Mouse (Mus musculus) 3T3-L1 (cell line): Measurements from ENCODE around the gene Taf9b.
"Not testable (repeated sequence)": the region's sequence is repeated elsewhere in the genome, so short reads cannot be mapped to it uniquely, and the experiment has no call there.

Experiments
- DNase-seq: peaks from one replicate; pipeline ENCODE4 v3.0.0-alpha.2; 2015; ENCODE audit warnings: low read depth, low spot score

Taf9b gene

DNA sequence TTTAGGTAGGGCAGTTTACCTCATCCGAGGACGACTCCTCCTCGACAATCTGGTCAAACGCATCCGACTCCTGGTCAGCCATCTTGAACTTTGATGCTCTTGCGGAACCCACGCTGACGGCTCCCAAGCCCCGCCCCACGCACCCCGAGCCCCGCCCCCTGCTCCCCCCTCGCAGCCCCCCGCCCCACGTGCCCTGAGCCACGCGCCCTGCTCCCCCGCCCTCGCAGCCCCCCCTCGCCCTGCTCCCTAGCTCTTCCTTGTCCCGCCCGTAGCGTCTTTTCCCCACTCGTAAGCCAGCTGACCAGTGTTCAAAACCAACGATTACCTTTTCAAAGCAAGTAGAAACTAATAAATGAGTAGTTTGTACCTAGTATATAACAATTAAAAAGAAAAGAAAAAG lies at the start of gene Taf9b:
Gene Taf9b (minus strand): TSS at position 101 of the 400 bp plus-strand sequence.
- DNase-seq = no peak

DNA sequence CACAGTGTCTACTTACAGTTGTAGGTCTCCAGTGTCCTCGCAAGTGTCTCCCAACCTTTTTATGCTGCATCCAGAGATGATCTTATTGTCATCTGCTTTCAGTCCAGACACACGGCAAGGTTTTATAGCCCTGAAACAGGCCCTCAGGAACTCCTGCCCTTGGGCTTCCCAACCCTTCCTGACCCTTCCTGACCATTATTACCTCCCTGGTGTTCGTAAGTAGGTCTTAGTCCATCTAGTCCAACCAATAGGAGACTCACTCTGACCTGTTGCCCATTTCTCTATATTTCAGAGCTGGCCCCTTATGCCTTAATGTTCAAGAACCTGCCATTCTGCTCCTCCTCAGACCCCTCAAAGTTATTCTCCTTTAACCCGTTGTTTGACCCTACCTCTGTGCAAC lies 34.3 kb upstream of the Taf9b start, which contains the start of gene Fnd3c2:
Gene Fnd3c2 (minus strand): TSS at position 101 of the 400 bp plus-strand sequence.
- DNase-seq = no peak

DNA sequence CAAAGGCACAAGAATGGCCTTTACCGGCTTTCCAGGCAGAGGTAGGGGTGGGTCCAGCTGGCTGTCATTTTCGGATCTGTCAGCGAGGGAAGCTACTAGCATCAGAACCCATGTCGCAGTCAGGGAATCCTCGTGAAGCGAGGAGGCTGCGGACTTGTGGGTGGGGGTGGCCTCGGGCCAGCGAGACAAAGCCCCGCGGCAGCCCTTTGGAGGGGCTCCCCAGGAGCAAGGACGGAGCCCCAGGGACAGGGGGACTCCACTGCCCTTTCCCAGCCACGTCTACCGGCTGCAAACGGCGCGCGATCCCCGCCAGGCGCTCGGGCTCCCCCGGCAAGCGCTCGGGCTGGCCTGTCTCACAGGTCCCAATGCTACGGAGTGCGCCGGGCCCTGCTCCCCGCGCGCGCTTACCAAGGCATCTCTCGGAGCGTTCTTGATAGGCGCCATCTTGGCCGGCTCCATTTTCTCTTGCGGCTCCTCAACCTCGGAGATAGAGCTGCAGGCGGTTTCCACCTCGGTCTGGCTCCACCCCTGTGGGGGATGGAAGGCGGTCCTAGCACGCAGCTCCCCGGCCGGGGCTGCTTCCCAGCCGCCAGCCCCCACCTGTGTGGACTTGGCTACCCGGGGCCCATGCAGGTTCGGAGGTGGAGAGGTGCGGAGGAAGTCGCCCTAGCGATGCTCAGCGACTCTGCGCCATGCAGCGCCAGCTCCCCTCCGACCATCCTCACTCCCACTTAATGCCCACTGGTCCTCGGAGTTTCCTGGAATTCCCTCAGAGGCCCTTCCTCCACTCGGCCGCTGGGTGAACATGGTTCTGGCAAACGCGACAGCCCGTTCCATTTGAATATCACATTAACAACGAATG lies 1.6 kb downstream of the Taf9b start:
- DNase-seq = peak; percentile 74

DNA sequence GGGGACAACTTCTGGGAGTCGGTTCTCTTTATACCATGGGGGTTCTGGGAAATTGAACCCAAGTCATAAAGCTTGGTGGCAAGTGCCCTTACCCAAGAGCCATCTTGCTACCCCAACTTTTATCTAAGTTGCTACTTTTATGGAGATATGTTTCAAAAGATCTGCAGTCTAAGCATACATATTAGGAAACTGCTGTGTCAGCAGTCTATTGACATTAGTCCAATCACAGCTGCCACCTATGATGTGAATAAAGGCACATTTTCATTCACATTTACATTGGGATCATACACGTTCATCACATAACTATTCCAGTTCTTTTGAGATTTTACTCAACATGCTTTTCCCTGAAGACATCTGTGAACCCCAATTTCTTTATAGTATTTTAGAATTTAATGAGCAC lies 11.9 kb downstream of the Taf9b start:
- DNase-seq = no peak

DNA sequence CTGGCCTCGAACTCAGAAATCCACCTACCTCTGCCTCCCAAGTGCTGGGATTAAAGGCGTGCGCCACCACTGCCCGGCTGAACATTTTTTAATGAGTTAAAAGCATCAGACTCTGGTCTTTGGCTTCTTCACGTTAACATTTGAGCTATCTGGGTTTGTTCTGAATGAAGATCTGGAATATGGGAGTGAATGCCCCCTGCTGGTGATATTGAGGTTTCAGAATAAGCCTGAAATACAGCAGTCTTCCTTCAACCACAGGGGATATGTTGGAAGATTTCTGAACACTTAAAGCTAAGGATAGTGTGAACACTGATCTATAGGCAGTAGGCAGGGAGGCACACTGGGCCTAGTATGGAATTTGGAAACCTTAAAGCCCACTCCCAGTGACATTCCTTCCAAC lies 22.1 kb downstream of the Taf9b start:
- peak; percentile 56 for DNase-seq

DNA sequence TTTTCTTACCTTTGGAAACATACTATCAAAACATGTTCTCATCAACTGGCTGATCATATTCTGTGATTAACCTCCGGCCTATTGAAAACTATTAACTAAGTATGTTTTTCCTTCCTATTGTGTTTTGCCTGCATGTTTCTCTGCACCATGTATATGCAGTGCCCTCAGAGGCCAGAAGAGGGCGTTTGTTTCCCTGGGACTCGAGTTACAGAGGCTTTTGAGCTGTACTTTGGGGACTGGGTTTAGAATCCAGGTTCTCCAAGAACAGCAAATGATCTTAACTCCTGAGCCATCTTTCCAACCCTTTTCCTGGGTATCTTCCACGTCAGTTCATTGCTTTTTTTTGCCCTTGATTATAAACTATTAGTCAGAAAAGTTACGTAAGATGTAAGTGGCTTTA lies 23.6 kb downstream of the Taf9b start:
- DNase-seq = peak; percentile 46

DNA sequence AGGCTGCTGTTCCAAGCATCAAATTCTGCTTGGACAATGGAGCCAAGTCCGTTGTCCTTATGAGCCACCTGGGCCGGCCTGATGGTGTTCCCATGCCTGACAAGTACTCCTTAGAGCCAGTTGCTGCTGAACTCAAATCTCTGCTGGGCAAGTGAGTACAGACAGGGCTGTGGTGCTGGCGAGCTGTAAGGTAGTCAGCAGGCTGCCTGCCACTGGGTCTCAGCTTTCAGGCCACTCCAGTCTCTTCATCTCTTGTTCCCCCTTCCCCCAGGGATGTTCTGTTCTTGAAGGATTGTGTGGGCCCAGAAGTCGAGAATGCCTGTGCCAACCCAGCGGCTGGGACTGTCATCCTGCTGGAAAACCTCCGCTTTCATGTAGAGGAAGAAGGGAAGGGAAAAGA lies 26.6 kb downstream of the Taf9b start:
- not testable (repeated sequence) for DNase-seq

DNA sequence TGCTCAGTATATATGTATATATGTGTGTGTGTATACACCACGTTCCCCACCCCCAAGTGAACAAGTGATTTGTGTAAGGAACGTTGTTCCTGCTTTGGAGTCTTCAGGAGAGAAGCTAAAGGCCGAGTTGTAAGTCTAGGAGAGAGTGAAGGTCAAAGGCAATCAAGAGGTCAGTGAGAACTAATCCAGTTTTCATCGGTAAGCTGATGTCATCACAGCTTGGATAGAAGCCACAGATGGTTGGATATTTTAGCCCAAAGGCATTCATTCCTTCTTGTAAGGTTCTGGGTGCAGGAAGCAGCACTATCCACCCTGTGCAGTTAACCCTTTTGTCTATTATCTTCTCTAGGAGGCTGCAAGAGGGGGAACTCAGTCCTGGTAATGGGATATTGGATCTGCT lies 30.9 kb downstream of the Taf9b start:
- DNase-seq = peak; percentile 63

DNA sequence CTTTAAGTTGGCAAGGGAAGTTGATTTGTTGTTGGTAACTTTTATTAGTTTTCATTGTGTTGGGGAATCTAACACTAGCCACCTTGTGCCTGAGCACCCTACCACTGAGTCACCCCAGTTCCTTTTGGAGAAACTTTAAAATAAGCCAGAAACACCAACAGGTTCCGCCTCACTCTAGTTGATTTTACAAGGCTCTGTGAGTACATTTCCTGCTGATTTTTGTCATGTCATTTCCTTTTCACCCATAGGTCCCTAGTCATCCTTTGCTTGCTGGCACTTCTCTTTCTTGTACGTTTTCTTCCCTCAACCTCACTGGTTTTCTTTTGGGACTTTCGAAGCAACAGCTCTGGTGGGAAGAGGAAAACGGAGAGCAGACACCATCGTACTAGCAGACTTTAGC lies 31.6 kb downstream of the Taf9b start:
- DNase-seq = no peak

DNA sequence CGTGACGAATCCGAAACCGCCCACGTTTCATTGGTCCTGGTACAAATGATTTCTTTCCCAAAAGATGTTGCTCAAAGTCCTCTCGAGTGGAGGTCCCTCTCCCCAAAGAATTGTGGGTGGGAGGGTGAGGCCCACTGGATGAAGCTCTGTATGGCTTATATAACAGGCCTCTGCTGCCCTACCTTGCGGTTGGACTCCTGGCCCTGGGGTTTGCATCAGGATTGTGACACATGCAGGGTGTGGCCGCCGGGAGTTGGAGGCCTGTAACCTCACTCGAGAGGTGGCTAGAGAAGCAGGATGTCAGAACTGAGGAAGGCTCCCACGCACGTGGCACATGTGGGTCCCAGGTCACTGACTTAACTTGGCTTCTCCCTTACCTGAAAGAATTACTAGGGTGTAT lies 33.2 kb downstream of the Taf9b start:
- peak; percentile 79 for DNase-seq

DNA sequence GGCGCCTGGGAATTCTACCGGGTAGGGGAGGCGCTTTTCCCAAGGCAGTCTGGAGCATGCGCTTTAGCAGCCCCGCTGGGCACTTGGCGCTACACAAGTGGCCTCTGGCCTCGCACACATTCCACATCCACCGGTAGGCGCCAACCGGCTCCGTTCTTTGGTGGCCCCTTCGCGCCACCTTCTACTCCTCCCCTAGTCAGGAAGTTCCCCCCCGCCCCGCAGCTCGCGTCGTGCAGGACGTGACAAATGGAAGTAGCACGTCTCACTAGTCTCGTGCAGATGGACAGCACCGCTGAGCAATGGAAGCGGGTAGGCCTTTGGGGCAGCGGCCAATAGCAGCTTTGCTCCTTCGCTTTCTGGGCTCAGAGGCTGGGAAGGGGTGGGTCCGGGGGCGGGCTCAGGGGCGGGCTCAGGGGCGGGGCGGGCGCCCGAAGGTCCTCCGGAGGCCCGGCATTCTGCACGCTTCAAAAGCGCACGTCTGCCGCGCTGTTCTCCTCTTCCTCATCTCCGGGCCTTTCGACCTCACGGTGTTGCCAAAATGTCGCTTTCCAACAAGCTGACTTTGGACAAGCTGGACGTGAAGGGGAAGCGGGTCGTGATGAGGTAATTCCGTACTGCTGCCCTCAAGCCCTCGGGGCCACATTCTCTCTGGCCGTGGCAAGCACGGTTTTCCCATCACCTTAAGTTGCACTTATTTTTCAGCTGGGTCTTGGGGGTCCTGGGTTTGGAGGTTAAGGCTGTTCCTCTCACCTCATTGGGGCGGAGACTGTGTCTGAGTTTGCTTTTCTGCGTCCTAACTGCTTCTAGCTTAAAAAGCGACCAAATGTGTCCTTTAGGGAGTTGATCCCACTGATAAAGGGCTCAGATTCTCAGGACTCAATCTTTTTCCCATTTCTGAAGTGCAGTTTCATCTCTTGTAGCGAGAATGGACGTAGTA lies 34.0 kb downstream of the Taf9b start, which contains the start of gene Pgk1:
Gene Pgk1 (plus strand): TSS at position 388 of the 937 bp plus-strand sequence.
- peak; percentile 97 for DNase-seq

DNA sequence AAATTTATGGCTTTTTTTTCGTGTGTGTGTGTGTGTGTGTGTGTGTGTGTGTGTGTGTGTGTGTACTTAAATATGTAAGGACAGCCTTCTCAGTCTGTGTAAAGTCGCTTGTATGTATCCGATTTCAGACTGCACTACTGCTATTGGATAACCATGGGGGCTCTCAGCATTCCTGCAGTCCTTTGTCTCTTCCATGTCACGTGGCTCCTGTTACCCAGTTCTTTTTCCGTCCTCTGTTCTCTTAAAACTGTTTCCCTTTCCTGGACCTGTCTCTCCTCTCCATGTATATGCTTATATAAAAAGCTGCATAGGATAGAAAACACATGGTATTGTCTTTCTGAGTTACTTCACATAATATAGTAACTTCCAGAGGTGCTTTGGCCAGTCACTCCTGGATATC lies 35.3 kb downstream of the Taf9b start:
- DNase-seq = peak; percentile 80

DNA sequence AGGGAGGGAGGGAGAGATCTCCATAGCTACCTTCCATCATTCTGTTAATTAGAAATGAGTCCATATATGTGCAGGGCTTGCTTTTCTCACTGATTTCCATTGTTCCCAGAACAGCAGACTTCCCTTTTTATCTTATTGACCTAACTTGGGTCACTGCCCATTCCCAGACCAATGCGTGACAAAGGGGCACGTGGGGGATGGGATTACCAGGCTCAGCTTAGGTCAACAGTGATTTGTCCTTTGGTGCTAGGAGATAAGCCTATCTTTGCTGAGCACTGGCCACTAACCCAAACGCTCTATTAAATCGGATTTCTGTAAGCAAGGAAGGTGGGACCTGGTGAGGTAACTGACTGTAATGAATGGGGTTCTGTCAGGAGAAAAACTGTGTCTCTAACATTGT lies 36.7 kb downstream of the Taf9b start:
- DNase-seq = no peak

DNA sequence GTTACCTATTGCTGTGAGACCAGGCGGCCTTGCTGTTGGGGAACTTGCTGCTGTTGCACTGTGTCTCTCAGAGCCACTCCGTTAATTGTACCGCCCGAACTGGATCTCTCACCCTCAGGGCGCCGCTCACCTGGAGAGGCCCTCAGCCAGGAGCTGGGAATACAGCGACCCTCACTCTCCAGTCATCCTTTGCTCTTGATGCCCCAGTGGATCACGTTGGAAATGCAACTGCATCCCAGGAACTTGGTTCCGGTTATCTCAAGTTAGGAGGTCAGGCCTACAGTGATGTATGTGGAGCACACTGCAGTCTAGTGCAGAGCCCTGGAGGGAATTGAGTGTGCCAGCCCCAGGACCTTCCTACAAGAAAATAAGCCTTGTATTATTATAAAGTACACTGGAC lies 44.6 kb downstream of the Taf9b start:
- DNase-seq = no peak

DNA sequence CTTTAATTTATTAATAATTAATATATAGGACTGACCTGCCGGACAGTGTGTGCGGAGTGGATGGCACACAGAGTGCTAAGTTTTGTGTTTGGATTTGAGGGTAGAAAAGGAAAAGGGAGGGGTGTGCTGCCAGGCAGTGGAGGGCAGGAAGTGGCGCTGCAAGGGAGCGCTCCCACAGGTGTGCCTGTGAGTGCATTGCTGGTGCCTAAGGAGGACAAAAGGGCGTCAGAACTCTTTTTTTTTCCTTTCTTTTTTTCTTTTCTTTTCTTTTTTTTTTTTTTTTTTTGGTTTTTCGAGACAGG lies 49.2 kb downstream of the Taf9b start:
- no peak for DNase-seq

DNA sequence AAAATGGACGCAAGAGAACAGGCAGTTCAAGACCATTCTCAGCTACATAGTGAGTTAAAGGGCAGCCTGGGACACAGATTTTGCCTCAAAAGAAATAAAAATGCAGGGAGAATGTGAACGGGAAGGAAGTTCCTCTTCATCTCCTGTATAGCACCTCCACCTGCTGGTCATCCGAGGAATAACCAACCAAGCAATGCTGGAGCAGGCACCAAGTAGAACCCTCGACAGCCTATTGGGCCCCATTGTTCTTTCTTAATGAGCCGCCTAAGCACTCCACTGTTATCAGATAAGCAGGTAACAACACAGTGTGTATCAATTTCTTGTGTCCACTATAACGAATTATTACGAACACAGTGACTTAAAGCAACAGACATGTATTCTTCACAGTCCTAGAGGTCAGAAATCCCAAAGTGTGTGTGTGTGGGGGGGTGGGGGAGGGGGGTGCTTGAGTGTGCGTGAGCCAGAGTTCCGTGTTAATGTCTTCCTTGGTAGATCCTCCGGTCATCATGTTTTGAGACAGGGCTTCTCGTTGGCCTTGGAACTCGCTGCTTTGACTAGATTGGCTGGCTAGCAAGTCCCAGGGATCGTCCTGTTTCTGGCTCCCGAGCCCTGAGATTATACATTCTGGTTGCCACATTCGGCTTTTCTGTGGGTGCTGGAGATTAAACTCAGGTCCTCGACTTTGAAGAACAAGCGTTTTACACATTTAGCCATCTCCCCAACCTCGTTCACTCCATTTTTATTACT lies 49.7 kb downstream of the Taf9b start:
- peak; percentile 84 for DNase-seq

DNA sequence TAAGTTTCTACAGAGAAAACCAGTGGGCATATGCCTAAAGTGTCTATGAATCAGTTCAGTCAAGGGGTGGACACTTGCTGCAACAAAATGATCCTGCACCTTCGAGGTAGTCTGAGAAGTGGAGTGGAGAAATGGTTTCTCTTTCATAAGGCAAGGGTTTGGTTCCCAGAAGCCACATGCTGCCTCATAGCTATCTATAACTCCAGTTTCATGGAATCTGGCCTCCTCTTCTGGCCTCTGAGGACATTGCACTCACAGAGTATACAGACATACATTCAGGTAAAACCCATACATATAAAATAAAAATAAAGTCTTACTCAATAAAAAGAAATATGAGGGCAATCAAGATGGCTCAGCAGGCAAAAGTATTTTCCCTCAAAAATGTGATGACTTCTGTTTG lies 55.9 kb downstream of the Taf9b start:
- DNase-seq = peak; percentile 72

DNA sequence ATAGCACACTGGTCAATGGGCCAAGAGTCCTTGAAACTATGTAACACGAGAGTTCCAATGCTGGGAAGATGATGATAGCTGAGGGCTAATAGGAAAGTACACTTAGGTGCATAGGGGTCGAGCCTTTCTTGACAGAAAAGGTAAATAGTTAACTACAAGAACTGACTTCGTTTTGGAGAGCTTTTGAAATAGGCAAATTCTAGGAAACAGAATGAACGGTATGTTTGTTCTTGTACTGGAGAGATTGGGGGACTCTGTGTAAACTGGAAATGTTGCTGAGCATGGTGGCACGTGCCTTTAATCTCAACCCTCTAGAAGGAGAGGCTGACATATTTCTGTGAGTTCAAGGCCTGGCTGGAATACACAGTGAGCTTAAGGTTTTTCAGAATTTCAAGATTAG lies 56.4 kb downstream of the Taf9b start:
- DNase-seq = no peak

DNA sequence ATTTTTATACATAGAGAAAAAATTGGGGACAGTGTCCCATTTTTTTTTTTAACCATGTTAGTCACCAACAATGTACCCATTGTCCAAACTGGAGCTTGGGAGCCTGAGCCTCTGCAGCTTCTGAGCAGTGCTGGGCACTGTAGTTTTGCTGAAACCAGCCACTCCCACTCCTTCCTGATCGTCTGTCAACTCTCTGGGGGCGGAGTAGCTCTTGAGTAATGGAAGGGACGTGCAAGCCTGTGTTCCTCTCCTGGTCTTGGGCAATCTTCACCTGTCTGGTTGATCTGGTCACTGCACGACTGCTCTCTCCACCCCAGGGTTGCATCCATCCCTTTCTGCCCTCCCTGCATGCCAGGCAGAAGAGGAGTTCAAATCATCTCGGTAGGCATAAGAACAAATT lies 57.0 kb downstream of the Taf9b start:
- DNase-seq = peak; percentile 47
